Mouse (Mus musculus) frontal cortex, postnatal 10 days (tissue): ENCODE data around the gene Veph1.

Source experiments
- DNase-seq, 2 experiments: peaks; one replicate each; pipeline ENCODE4 v3.0.0; 2022; ENCODE audit warnings: low spot score in 2 of 2, mixed read lengths in 1 of 2

Veph1 gene

DNA sequence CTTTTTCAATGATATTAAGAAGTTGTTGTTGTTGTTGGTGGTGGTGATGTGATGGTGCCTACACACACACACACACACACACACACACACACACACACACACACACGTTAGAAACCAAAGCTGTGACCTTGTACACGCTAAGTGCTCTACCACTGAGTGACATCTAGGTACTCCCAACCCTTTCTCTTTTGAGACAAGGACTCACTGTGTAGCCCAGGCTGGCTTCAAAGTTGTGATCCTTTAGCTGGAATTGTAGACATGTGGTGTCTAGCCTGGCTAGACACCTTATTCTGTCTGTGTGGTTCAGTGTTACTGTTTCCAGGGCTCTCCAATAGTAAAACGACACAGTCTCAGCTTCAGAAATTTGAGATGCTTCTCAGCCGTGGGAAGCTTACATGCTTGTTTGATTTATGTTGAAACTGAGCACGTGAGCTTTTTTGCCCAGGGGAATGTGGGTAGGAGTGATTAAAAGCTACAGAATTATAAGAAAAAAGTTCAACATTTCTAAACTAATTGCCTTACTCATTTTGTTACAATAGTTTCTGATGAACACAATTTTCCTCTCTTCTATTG lies 272.3 kb downstream of the Veph1 start:
- no peak for DNase-seq

DNA sequence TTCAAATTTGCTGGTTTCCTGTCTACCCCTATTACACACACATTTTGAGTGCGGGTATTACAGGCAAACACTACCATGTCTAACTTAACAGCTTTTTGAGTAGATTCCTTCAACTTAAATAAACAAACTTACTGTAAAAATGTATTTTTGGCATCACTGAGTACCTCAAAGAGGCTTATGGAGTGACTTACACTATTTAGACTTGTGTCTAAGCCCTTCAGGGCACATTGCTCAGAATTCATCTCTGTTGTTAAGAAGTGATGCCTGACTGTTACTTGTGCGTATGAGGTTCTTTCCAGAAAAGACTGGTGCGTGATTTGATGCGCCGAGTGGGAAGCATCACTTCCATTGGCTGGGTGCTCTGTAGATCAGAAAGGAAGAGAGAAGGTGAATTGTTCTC lies 277.5 kb downstream of the Veph1 start:
- DNase-seq: no peak

DNA sequence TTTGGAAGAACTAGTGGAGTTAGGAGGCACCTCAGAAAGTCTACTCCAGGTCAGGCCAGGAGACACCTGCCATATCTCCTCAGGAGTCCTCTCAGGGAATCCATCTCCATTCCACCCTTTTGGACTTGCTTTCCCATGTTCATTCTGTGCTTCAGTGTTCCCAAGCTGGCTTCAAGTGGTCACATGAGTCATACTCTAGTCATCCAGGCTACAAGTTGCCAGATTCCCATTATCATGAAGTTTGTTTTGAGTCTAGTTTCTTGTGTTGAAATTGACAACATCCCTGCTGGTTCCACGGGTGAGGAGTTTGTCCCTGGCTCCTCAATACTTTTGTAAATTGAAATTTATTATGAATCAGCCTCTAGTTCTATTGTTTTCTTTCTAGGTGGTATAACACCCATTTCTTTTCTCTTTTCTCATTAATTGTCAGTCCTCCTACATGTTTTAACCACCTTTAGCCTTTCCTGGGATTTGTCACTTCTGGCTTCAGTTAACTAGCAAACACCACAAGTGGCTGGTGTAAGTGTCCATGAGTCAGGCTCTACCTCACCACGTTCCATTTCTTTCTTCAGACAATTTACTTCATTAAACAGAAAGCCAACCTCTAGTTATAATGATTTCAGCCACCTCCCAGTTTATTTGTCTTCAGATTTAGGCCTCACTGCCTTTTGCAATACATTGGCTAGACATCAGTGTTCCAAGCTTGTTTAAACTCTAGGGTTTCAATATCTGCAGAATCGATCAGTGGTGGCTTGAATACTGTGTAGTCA lies 288.8 kb downstream of the Veph1 start:
- no peak for DNase-seq

DNA sequence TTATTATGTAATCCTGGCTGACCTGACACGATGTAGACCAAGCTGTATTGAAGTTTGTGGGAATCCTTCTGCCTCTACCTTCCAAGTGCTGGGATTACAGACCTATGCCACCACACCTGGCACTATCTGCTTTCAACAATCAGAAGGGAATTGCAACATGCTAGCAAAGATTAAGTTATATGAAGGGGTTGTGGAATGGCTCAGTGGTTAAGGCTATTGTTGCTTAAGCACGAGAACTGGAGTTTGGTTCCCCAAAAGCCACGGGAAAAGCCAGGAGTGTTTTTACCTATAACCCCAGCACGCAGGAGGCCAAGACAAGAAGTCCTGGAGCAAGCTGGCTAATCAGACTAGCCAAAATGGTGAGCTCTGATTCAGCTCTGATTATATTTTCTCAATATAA lies 291.6 kb downstream of the Veph1 start:
- DNase-seq: no peak

DNA sequence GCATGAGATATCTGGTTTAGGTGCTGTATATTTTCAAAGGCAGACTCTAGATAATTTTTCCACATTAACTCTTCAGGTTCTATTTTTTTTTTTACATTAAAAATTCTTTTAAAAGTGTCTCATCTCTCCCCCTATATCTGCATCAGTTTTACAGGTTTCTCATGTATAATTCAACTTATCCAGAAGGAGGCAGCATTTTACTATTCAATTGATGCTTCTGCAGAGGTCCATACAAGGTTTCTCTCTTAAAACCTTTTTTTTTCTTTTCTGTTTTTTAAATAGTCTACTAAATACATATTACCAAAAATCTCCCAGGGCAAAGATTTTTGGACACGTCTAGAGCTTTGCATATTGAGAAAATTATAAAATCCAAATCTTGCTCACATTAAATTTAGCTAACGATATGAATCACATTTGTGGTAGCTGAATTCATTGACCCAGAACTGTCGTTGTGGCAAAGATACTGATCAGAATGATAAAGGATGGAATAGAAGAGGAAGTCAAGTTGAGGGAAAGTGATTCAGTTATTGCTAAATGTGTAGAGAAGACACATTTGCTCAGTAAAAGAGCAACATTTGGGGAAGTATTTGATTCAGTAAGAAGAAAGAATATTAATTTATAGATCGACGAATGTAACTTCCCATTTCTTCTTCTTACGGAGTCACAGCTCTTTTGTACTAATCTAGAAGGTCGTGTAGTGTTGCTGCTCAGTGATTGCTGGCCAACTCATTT lies 292.3 kb downstream of the Veph1 start:
- DNase-seq: no peak
